Mouse (Mus musculus) urinary bladder, postnatal 4 days (tissue): ENCODE data around the gene Wbp1l.
"Not testable (repeated sequence)": the region's sequence is repeated elsewhere in the genome, so short reads cannot be mapped to it uniquely, and the experiment has no call there.

Experiments
- DNase-seq, 2 experiments: peaks; one replicate each; pipeline ENCODE4 v3.0.0; 2021 to 2022; ENCODE audit warnings: low spot score in 2 of 2

The Wbp1l gene

DNA sequence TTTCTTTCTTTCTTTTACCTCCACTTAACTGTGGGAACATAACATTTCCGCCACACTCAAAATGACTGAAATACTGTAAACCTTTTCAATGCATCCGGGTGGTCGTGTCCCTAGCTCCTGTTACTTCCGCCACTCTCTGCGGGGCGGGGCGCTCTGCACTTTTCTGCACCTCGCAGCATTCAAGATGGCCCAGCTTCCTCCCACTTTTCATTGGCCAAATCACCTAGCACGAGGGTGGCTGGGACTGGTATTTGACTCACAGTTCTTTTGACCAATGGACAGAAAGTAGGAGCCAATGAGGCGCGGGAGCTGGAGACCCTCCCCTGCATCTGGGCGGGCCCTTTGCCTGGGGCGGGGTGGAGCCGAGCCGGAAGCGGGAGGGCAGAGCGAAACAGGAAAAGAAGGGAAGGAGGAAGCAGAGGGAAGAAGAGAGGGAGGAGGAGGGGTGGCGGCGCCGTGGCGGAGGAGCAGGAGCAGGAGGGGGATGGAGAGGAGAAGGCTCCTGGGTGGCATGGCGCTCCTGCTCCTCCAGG lies at the start of gene Wbp1l:
Gene Wbp1l, plus strand, starts transcription at position 365 of the 533 bp plus-strand sequence.
- peak; percentile 96 for DNase-seq

DNA sequence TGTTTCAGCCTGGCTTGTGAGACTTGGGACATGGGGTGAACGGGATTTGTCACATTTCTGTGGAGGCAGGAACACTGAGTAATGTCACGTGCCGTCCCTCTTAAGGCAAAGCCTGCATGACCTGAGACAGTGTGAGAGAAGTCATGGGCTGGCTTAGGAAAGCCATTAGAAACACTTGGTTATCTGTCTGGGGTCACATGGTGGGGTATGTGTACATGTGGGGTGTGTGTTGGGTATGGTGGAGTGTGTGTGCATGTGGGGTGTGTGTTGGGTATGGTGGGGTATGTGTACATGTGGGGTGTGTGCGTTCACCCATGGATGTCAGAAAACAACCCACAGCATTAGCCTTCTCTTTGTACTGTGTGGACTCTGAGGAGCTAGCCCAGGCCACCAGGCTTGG lies 48.5 kb upstream of the Wbp1l start:
- DNase-seq = no peak

DNA sequence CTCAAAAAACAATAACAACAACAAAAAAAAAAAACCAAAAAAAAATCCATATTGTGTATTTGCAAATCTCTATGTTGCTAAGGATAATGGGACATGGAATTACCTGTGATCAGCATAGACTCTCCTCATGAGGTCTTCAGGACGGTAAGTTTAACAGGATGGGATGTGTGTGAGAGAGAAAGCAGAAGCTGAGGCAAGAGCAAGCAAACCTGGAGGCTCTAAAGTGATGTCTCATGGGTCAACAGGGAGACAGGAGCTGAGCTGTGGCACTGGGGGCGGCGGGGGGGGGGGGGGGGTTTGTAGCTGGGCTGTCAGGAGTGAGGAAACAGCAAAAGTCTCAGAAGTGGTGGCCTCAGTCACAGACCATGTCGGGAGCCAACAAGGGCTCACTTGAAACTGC lies 46.4 kb upstream of the Wbp1l start:
- DNase-seq = no peak

DNA sequence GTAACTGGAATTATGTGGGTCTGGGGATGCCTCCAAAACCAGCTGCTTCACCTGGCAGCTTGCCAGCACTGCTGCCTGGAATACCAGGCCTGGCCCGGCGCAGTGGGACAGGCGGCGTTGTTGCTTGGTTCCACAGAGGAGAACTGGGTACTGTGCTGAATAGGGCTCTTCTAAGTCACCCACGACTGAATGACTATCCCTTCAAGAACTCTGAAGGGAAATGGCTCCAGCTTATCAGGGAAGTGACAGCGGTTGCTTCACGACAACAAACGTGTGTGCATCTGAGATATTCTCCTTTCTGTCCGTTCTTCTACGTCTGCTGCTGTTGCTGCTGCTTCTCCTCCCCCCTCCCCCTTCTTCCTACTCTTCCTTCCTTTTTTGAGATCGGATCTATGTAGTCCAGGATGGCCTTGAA lies 45.3 kb upstream of the Wbp1l start:
- DNase-seq = no peak

DNA sequence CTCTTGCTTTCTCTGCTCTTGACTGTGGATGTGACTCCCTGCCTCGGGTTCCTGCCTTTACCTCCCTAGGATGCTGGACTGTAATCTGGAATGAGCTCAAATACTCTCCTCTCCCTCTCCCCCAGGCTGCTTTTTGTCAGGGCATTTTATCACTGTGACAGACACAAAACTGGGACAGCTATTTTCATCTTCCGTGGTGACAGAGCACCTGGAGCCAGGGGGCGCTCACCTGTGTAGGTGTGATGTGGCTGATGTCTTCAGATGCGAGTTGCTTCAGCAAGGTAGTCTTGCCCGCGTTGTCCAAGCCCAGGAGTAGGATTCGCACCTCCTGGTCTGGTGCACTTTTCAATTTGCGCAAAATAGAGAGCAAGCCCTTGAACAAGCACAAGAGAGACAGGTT lies 40.9 kb upstream of the Wbp1l start:
- no peak for DNase-seq

DNA sequence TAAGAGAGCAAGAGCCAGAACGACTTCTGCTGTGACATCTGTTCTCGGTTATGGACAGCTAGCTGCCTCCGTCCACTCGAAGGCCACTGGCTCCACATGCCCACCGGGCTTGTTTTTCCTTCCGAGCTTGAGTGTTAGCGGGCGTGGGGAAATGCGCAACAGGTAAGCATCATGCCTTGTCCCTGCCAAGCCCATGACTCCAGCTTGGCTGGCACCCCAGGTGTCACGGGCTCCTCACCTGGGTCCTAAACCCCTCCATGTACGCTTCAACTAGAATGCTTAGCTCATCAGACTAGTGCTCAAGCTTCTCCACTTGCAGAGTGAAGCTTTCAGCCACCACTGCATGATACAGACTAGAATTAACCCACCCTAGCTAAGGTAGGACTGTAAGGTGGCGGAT lies 40.3 kb upstream of the Wbp1l start:
- no peak for DNase-seq

DNA sequence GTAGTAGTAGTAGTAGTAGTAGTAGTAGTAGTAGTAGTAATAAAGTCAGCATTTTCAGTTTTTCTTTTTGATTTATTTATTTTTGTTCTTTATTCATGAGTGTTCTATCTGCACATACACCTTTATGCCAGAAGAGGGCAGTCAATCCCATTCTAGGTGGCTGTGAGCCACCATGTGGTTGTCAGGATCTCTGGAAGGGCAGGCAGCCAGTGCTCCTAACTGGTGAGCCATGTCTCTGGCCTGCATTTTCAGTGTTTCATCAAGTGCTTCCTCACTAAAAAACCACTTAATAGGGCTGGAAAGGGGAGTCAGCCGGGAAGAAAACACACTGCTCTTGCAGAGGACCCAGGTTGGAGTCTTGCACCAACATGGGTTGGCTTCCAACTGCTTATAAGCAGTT lies 36.8 kb upstream of the Wbp1l start:
- peak in 1 of 2 experiments; percentile 43 for DNase-seq

DNA sequence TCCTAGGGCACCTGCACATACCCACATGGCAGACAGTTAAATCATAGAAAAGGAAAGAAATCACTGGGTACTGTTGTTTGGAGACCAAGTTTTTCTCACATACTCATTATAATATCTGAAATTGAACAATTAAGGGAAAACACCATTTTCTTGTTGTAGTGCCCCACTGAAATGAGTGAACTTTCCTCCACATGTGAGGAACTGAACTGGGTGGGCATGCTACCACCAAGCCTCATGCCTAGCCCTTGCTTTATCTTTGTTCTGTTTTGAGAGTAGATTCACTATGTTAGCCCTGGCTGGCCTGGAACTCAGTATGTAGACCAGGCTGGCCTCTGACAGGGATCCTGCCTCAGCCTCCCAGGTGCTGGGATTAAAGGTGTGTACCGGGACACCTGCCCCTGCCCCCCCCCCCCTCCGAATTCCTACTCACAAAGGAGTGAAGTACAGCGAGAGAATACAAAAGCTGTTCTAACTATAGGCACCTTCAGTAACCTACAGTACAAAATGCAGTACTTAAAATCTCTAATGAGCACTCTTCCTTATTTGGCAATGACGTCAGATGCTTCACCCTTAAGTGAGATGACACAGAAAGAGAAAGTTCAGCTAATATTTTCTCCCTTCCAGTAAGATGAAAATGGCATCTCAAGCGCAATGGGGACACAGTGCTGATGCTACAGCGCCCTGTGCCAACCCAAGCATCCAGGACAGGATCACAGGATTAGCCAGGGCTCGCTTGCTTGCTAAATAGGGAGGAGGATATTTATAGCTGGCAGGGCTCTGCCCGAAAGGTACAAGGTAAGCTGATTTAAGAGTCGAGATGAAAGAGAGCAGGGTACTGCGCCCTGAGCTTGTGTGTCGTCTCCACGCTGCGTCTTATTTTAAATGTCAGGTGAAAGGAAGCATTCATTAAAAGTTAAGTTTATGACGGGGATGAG lies 36.0 kb upstream of the Wbp1l start:
- no peak for DNase-seq

DNA sequence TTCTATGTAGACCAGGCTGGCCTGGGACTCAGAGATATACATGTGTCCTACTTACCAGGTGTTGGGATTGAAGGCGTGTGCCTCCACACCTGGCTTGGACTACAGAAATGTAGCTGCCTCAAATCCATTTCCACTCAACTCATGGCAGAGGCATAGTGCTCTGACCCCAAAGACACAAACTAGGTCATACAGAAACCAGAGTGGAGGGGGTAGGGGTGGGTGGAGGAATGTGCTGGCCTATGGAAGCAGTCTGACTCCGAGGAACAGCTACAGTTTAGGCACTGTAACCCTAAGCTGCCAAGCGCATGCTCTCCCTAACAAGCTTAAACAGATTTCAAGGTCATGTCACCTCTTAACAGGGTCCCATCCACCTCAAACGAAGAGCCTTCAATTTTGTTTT lies 35.3 kb upstream of the Wbp1l start:
- DNase-seq = no peak

DNA sequence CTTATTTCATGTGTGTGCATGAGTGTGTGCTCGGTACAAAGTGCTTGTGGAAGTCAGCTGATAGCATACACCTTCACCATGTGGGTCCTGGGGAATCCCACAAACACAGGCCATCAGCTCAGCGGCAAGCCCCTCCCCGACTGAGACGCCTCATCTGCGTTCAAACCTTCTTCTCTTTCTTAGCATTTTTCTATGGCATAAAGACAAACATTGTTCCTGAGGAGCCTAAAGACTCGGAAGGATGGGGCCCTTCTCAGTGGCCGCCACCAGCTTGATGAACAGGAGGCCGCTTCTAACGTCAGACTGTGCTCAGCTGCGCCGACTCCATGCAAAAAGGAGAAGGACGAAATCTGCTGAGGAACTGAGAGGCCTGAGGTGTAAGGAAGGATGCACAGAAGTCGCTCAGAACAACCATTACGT lies 34.8 kb upstream of the Wbp1l start:
- no peak for DNase-seq

DNA sequence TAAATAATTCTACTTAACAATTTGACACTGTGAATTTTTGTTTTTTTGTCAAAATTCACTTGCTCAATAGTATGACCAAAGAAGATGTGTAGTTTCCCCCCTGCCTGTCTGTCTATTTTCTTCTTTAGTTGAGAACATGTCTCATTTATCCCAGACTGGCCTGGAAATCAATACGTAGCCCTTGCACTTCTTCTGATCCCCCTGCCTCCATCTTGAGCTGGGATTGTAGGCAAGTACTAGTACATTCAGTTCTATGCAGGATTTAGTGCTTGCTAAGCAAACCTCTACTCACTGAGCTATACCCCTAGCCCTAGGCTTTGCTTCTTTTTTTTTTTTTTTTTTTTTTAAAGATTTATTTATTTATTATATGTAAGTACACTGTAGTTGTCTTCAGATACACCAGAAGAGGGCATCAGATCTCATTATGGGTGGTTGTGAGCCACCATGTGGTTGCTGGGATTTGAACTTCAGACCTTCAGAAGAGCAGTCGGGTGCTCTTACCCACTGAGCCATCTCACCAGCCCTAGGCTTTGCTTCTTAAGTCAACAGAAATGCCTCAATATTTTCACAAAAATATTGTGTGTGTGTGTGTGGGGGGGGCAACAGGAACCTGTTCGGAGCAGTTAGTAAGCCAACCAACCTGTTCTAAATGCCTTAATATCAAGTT lies 27.5 kb upstream of the Wbp1l start:
- DNase-seq = not testable (repeated sequence)

DNA sequence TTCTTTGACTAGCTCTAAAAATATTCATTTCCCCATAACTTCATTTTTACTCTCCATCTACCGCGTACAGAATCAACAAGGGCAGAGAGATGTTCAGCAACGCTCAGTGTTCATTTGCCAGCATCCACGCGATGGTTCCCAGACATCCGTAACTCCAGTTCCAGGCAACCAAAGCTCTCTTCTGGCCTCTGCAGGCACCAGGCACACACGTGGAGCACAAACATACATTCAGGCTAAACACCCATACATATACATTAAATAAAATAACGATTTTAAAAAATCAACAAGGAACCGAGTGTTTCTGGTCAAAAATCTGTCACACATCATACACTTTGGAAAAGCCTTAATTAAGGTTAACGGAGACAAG lies 27.0 kb upstream of the Wbp1l start:
- DNase-seq = no peak

DNA sequence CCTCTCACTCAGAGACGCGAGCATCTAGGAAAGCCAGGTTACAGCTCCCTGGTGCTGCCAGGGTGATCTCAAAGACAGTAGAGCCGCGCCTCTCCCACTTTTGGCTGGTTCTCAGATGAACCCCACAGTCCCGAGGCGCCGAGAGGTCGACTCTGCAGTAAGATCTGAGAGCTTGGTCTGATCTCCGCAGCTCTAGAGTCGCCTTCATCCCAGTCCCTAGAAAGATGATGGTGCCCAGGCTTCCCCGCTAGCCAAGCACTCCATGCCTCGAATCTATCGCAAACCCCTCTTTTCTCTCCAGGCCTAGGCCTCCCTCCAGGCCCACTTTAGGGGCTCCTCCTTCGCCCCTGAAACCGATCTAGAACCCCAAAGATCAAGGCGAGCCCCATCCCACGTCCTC lies 26.3 kb upstream of the Wbp1l start:
- no peak for DNase-seq

DNA sequence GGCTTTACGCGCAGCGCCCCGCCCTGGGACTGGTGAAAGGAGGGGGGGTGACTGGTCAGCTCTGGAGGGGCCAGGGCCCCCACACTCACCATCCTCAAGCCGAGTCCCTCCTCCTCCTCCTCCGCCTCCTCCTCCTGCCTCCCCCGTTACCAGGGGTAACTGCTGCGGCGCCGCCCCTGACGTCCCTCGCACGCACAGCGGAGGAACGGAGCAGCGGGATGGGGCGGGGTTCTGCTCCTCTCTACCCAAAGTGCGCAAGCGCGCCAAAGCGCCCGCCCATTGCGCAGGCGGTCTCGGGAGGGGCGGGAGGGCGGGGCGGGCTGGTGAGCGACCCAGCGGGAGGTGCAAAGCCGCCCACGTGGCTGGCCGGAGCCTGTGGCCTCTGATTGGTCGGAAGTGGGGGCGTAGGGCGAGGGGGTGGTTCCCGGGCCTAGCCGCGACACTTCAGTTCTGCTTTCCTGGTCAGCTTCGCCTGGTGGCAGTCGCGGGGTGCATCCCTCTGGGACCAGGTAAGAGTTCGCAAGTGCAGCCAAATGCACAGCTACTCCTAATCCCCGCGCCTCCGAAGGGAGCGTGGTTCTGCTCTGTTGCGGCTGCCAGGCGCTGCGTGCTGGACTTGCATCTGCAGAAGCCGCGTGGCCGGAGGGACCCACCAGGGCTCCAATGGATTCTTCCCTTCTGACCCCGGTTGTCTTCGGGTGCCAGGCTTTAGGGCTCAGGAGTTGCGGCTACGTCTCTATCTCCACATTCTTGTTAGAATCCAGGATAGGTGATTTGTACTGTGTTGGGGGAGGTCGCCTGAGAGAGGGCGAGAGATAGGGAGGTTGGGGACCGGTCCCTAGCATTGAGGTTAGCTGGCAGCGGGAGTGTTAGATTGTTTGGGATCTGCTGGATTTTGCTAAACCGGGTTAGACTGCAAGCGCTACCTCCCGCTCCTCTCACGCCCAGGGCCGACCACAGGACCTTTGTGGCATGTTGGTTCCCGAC lies 25.6 kb upstream of the Wbp1l start, which contains the start of the genes Arl3 and Sfxn2:
Gene Arl3, minus strand, starts transcription at position 248 of the 987 bp plus-strand sequence.
Gene Sfxn2, plus strand, starts transcription at position 415 of the 987 bp plus-strand sequence.
- peak; percentile 94 to 95 for DNase-seq

DNA sequence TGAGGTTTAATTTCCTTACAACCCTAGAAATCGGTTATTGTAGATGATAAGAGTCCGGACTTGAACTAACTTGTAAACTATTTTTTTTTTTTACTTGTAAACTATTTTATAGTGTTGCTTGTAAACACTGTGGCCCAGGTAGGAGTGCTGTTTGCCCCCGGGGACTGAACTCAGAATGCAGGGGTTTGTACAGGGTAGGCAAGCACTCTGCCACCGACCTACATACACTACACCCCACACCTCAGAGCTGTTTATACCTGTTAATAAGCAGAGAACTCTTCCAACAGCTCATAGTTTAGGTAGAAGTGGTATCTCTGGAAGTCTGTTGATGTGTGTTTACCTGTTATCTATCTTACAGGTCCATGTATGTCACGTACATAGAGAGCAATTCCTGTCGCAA lies 24.9 kb upstream of the Wbp1l start:
- DNase-seq = no peak

DNA sequence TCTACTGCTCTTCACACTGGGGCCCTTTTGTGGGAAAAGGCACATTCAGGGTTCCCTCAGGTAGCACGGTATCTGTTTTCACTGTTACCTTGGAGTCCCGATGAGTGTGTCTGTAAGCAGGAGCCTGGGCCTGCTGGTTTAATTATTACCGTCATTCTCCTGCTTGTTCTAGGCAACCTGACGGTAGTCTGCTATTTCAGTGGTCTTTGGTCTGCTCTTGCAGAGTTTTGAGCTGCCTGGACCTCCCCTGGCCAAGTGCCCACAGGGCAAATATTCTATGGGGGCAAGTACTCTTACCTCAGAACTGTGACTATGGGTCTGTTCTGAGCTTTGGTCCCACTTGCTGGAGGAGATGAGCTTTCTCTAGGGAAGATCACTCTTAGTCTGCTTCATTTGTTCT lies 23.7 kb upstream of the Wbp1l start:
- DNase-seq = no peak

DNA sequence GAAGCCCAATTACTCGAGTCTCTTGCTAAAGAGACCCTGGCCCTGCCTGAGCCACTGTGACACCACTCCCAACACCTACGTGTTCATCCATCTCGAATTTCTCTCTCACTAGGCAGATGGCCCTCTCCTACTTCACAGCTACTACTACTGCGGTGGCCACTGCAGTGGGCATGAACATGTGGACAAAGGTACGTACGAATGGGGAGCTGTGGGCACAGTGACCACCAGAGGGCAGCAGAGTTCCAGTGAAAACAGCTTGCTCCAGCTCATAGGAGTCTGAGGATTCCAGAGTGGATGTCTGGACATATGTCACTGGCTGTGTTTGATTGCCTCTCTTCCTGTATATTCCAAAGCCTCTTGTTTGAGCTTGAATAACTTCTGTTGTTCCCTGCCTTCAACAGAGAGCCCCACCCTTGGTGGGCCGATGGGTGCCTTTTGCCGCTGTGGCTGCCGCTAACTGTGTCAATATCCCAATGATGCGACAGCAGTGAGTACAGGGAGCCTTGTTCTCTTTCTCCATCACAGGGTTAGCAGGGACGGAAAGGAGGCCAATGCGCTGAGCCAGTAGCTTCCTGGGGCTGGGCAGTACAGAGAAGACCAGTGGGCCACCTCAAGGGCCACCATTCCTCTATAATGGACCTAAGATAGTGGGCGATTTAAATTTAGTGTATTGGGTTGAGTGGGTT lies 10.9 kb upstream of the Wbp1l start:
- peak; percentile 66 to 89 for DNase-seq

DNA sequence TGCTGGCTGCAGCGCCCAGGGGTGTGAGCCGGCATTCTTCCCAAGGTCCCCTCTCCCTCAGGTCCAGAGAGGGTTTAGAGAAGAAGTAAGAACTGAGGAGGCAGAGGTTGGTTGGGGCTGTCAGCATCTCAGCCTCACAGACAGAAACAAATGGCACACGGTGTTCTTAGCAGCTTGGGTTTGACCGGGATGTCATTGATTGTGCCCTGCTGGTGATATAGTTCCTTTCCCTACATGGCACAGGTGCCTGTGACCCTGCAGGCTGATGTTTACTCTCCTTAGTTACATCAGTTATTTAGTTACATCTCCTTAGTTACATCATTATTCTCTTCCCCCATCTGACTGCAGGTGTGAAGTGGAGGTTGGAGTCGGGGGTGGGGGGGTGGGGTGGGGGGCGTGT lies 7.3 kb upstream of the Wbp1l start:
- no peak for DNase-seq

DNA sequence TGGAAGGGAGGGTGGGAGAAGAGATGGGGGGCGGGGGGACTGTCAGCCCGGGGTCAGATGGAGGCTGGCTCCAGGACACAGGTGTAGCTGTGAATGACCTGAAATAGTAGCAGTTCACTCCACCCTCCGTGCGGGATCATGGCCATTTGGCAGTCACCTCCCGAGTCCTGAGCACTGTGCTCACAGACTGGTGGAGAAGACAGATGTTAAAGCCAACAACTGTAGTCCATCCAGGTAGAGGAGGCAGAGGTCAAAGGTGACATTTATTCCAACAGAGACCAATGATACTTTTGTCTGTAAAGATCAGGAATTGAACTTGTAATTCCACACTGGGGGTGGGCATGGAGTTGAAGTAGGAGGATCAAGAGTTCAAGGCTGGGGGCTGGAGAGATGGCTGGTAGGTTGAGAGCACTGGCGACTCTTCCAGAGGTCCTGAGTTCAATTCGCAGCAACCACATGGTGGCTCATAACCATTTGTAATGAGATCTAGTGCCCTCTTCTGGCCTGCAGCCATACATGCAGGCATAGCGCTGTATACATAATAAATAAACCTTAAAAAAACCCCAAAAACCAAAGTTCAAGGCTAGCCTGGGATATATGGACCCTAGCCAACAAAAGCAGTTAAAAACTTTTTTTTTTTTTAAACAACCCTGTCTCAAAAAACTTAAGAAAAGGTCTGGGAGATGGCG lies 6.0 kb upstream of the Wbp1l start:
- no peak for DNase-seq

DNA sequence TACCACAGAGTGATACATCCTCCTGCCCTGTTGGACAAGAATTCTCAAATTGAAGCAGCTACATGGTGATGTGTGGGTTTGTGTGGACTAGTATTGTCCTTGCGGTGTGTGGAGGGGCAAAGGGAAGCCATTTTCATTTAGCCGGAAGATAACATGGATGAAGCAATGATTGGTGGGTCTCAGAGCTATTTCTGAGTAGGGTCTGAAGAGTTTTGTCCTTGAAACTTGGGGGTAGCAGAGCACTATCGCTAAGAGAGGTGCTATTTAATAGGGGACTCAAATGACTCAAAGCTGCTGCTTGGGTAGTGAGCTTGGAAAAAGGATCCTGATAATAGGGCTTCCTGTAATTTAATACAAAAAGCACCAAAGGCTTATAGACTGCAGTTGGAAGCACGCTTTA lies 697 bp upstream of the Wbp1l start:
- no peak for DNase-seq
